Mouse (Mus musculus) neural tube, embryonic 12.5 days (tissue): ENCODE results near the gene Podxl2. TPM values are rescaled to one million over a fixed set of nuclear protein-coding genes. Genes with fewer than 3 reads are reported as not detected.

Source experiments
- ATAC-seq: fragments of 200-750 bp; cut with Nextera tagmentation; 2 replicates; pipeline ENCODE4 v1.8.0; 2017; ENCODE audit warnings: low read depth, mild to moderate bottlenecking, moderate TSS enrichment, moderate library complexity; ENCODE audit not compliant: low FRiP score
- H3K27ac ChIP-seq: fragments of 300-500 bp; sonication (generic); 2 replicates; pipeline ENCODE4 v1.5.1; 2016
- H3K27me3 ChIP-seq: fragments of 300-500 bp; sonication (generic); replicated peaks from 2 replicates; pipeline ENCODE4 v1.6.1; 2016; ENCODE audit warnings: mild to moderate bottlenecking
- H3K36me3 ChIP-seq: fragments of 300-500 bp; sonication (generic); 2 replicates; pipeline ENCODE4 v1.6.1; 2016; ENCODE audit warnings: mild to moderate bottlenecking
- H3K4me1 ChIP-seq: fragments of 300-500 bp; sonication (generic); 2 replicates; pipeline ENCODE4 v1.6.1; 2016
- H3K4me2 ChIP-seq: fragments of 300-500 bp; sonication (generic); replicated peaks from 2 replicates; pipeline ENCODE4 v1.6.1; 2016; ENCODE audit warnings: mild to moderate bottlenecking
- H3K4me3 ChIP-seq: fragments of 300-500 bp; sonication (generic); 2 replicates; pipeline ENCODE4 v1.5.1; 2016
- H3K9ac ChIP-seq: fragments of 300-500 bp; sonication (generic); 2 replicates; pipeline ENCODE4 v1.6.1; 2016; ENCODE audit warnings: mild to moderate bottlenecking
- H3K9me3 ChIP-seq: fragments of 300-500 bp; sonication (generic); 2 replicates; pipeline ENCODE4 v1.6.1; 2016; ENCODE audit warnings: mild to moderate bottlenecking
- whole genome bisulfite sequencing: fragments of 180-500 bp; shearing (Covaris S2); methylation state at CpG from one replicate; pipeline ENCODE4 v1.1.7; 2016; 5-methylcytosine and 5-hydroxymethylcytosine counted together
- polyA plus RNA-seq: library from polyadenylated mRNA; unstranded; fragments of >200 nt; fragmentation: Nextera tagmentation; extraction: Ambion mirVana; gene quantifications from 2 replicates; pipeline ENCODE4 v1.2.1, GENCODE M21; 2016

Podxl2 gene
- polyA plus RNA-seq, 1 experiment from 2014 or later, result 362 TPM

- no peak overlapping the region for H3K27ac ChIP-seq
Observed at GRCm38 (mm10) chr6:88800735-88801134, 74.1 kb downstream of the Podxl2 start.

DNA sequence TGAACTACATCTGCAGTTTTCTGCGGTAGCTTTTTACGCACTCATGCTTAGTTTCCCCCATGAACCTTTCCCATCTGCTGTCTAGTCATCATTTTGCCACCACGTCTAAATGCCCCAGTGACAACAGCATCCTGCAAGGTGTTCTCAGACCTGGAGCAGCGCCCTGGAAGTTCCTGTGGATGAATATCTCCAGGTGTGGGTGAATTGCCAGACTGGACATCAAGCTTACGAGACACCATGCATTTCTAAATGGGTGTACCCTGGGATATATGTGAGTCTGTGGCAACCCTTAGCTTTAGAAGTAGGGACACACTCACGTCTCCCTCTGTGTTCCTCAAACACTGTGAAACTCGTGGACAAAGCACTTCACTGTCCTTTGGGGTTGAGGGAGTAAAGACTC, 74.7 kb downstream of the Podxl2 start:
- WGBS, result 87% methylated on average over 7 of the region's 7 CpGs
- H3K27ac ChIP-seq, result no peak overlapping the region
- H3K4me2 ChIP-seq, result no peak overlapping the region
- no peaks in the 10 kb centered on the region for H3K36me3 ChIP-seq
- H3K4me3 ChIP-seq, result no peak overlapping the region
- no peak overlapping the region for H3K9ac ChIP-seq
- H3K9me3 ChIP-seq, result no peaks in the 10 kb centered on the region
- peaks cover 4% of the 10 kb centered on the region; the same call in 1 of the 2 replicates for H3K4me1 ChIP-seq
- no peak for ATAC-seq
- no peaks in the 10 kb centered on the region for H3K27me3 ChIP-seq

More at GRCm38 (mm10) chr6:88800735-88801134, 74.1 kb downstream of the Podxl2 start:
- Histone ChIP-seq H3K27me3 (no peaks in the 10 kb centered on the region), H3K4me3 (no peak overlapping the region), H3K36me3 (no peaks in the 10 kb centered on the region), H3K9ac (no peak overlapping the region), H3K4me1 (peaks cover 4% of the 10 kb centered on the region; the same call in 1 of the 2 replicates), H3K4me2 (no peak overlapping the region), H3K9me3 (no peaks in the 10 kb centered on the region)
- no peak for ATAC-seq
- WGBS, result 58% methylated on average over 3 of the region's 3 CpGs

DNA sequence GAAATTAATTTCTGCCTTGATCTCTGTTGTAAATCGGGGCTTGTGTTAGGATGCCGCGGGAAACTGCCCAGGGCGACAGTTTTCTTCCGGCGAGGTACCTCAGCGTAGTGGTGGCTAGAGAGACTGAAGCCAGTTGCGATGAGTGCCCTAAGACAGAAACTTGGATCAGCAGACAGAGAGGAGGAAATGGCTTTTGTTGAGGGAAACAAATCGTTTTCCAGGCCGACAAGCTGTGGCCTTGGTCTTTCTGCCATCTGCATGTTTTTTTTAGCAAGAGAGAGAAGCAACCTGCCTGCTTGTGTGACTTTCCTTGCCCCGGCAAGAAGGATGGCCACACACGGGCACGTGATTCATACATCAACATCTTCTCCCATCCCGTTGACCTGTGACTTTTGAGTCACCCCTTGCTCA, 80.3 kb downstream of the Podxl2 start:
- no peak overlapping the region for H3K4me3 ChIP-seq
- H3K27me3 ChIP-seq, result no peaks in the 10 kb centered on the region
- no peak overlapping the region for H3K4me2 ChIP-seq
- no peak for ATAC-seq
- H3K9ac ChIP-seq, result no peak overlapping the region
- WGBS, result 72% methylated on average over 14 of the region's 14 CpGs
- H3K27ac ChIP-seq, result no peak overlapping the region
- H3K9me3 ChIP-seq, result no peaks in the 10 kb centered on the region
- no peaks in the 10 kb centered on the region for H3K36me3 ChIP-seq
- H3K4me1 ChIP-seq, result peaks cover 11% of the 10 kb centered on the region; the same call in 1 of the 2 replicates

DNA sequence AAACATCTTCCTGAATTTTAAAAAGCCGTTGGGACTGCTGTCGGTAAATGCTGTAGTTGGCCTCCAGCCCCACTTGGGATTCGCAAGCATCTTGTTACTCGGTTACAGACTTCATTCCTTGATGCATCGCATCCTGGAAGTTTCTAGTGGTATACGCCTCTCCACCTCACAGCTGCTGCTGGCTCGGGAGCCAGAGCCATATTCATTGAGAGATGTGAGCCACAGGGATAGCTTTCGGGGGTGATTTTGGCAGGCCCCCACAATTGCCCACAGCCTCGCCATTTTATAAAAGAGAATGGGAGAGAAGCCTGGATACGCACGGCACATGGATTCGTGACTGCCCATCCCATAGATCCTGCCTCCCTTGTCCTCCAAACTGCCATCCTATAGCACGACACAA, 81.0 kb downstream of the Podxl2 start:
- no peaks in the 10 kb centered on the region for H3K9me3 ChIP-seq
- no peaks in the 10 kb centered on the region for H3K36me3 ChIP-seq
- H3K4me2 ChIP-seq, result no peak overlapping the region
- no peak overlapping the region for H3K4me3 ChIP-seq
- H3K27ac ChIP-seq, result no peak overlapping the region
- WGBS, result 84% methylated on average over 13 of the region's 13 CpGs
- ATAC-seq, result no peak
- H3K27me3 ChIP-seq, result no peaks in the 10 kb centered on the region
- H3K4me1 ChIP-seq, result peaks cover 11% of the 10 kb centered on the region; the same call in 1 of the 2 replicates
- H3K9ac ChIP-seq, result no peak overlapping the region

DNA sequence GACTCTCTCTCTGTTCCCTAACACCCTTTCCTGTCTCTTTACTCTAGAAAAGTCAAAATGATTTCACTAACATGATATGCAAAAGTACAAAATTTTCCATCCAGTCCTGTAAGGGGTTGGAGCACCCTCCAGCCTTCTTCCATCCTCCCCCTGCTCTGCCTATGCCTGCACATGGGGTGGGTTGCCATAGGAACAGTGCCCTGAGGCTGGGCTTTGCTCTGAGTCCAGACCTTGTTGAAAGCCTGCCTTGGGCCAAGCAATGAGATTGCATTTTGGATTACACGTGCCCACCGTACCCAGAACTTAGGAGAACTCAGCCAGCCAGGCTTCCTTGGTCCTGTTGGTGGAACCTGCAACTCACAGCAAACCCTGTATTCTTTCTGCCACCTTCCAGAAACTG, 81.6 kb downstream of the Podxl2 start:
- Histone ChIP-seq H3K9ac (no peak overlapping the region), H3K36me3 (no peaks in the 10 kb centered on the region), H3K9me3 (no peaks in the 10 kb centered on the region), H3K4me1 (peaks cover 14% of the 10 kb centered on the region; the same call in 1 of the 2 replicates), H3K27me3 (no peaks in the 10 kb centered on the region), H3K4me2 (no peak overlapping the region), H3K4me3 (no peak overlapping the region), H3K27ac (no peak overlapping the region)
- WGBS, result 52% methylated on average over 2 of the region's 2 CpGs
- no peak for ATAC-seq

Other genes starting within 250 kb of the Podxl2 start
- gene Kbtbd12, start 237.1 kb downstream of the Podxl2 start, polyA plus RNA-seq, result not detected in 2 replicates
- gene Mgll, start 150.6 kb downstream of the Podxl2 start, polyA plus RNA-seq, result 8.4 and 9.3 TPM in 2 replicates
- 37.3 and 38.2 TPM in 2 replicates for gene Abtb1, start 33.1 kb downstream of the Podxl2 start, polyA plus RNA-seq
- 120 and 127 TPM in 2 replicates for gene Mcm2, start 23.7 kb upstream of the Podxl2 start, polyA plus RNA-seq
- gene Tpra1, start 27.2 kb upstream of the Podxl2 start, polyA plus RNA-seq, result 60.6 and 61.2 TPM in 2 replicates